Mouse (Mus musculus) olfactory bulb, adult 2 months (tissue): ENCODE measurements at regions not wholly inside any gene's neighbourhood (a gene's known extent, or its start where the extent isn't known, plus 50 kb on each side); places are given as distances from the start of the nearest gene placed in this dataset.

Experiments
- CTCF ChIP-seq: fragments of 200-500 bp; IDR thresholded peaks from 2 replicates; pipeline ENCODE4 v1.5.1; 2012; ENCODE audit warnings: low read depth, mild to moderate bottlenecking, low read length, moderate library complexity; ENCODE audit not compliant: insufficient read depth
- POLR2A ChIP-seq: fragments of 200-500 bp; IDR thresholded peaks from 2 replicates; pipeline ENCODE4 v1.6.1; 2012; ENCODE audit warnings: mild to moderate bottlenecking, low read depth, low read length, moderate library complexity; ENCODE audit not compliant: insufficient read depth

DNA sequence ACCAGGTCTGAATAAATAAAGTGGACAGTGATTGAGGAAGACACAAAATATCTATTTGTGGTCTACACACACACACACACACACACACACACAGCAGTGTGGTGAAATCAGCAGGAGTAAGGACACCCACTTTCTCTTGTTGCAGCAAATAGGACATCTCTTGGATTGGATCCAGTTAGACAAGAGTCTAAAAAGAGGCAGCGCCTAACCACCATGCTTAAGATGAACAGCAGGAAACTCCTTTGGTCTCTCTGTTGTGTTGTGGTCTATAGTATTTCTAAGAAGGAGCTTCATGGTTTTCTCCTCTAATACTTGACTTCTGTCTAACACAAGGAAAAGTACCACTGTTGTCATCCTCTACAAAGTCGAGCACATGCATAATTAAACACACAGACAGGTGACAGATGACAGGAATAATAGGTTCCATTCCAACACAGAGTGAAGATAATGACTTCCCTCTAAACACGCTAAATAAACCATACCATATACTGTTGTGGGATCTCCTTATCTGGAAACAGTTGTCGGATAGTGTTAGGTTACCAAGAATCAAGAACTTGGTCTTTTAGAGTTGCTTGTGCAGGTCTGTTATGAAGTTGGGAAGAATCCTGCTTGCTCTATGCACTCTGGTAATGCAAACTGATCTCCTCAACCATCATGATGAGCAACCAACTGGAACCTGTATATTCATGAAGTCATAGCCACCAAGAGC, 82.6 kb upstream of the Bmp2k start:
- TF ChIP-seq CTCF = no peak
- TF ChIP-seq POLR2A = no peak
